Mouse (Mus musculus): ENCODE measurements around the gene Egr4.

DNA sequence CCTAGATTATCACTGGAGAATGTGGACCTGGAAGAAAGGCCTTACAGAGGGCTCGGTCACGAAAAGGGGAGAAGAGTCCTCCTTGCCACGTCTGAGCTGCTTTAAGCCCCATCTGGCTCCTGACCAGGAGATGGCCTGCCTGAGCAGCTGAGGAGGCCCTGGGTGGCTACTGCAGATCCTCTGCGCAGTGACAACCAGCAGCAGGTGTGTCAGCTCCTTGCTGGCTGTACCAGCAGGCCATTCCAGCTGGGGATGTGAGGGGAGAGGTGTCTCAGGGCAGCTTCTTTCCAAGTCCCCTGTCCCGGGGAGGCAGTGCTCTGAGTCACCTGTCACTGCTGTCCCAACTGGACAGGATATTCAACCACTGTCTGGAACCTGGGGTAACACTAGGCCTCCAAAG is 40.8 kb downstream of the Egr4 start:
- TF ChIP-seq POLR2A (IDR thresholded peaks at IDR 0.05; ENCODE audit: insufficient read depth, low read depth, low read length), result no peak
- no peak for TF ChIP-seq CTCF (IDR thresholded peaks at IDR 0.05; ENCODE audit: insufficient read depth, low read depth, low read length)

All from olfactory bulb, adult 2 months (tissue).